Mouse (Mus musculus) urinary bladder, adult 2 months (tissue): ENCODE data around the gene Slc22a4. TPM values are rescaled to one million over a fixed set of nuclear protein-coding genes. Genes with fewer than 3 reads are reported as not detected.
A peak's percentile ranks its signal among the peaks of the same experiment; 100 is the strongest.
"Not testable (repeated sequence)": the region's sequence is repeated elsewhere in the genome, so short reads cannot be mapped to it uniquely, and the experiment has no call there.

Experiments
- DNase-seq: peaks from one replicate; pipeline ENCODE4 v3.0.0; 2022; ENCODE audit warnings: low spot score
- polyA plus RNA-seq: library from polyadenylated mRNA; depleted of rRNA; stranded (reverse); fragments of >200 nt; gene quantifications from 2 replicates; pipeline ENCODE4 v1.2.3, GENCODE M21; 2012

The Slc22a4 gene
- polyA plus RNA-seq, 1 experiment = 2.6 TPM

DNA sequence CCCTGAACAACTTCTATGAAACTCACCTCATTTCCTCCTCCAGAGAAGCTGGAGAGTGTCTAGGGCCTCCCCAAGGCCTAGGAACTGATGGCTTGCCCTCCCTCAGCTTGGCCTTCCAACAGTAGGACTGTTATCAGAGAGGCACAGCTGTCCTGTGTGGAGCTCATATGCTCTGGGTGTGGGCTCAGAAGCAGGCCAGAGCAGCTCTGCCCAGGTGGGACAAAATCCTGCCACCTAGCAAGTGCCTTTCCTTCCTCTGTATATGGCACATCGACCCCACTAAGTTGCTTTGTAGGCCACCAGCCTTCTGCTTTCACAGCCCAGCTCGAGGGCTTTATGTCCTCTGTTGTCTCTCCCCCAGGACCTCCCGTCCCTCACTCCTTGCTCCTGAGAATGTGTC lies 23.2 kb downstream of the Slc22a4 start:
- no peak for DNase-seq

DNA sequence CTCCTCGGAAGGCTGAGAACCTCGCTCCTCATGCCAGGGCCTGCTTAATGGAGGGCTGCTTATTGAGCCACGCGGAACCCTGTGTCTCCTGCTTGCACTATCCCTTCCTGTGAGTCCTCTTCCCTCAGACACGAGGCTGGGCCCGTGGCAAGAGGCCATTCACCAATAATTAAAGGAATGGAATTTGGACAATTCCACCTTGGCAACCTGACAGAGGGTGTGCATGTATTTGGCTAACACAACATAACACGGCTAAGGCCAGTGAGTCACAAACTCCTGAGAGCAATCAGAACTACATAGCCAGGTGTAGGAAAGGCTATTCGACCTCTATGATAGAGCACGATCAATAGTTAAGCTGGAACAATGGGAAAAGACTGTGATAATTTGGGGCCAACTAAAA lies 23.7 kb downstream of the Slc22a4 start:
- no peak for DNase-seq

DNA sequence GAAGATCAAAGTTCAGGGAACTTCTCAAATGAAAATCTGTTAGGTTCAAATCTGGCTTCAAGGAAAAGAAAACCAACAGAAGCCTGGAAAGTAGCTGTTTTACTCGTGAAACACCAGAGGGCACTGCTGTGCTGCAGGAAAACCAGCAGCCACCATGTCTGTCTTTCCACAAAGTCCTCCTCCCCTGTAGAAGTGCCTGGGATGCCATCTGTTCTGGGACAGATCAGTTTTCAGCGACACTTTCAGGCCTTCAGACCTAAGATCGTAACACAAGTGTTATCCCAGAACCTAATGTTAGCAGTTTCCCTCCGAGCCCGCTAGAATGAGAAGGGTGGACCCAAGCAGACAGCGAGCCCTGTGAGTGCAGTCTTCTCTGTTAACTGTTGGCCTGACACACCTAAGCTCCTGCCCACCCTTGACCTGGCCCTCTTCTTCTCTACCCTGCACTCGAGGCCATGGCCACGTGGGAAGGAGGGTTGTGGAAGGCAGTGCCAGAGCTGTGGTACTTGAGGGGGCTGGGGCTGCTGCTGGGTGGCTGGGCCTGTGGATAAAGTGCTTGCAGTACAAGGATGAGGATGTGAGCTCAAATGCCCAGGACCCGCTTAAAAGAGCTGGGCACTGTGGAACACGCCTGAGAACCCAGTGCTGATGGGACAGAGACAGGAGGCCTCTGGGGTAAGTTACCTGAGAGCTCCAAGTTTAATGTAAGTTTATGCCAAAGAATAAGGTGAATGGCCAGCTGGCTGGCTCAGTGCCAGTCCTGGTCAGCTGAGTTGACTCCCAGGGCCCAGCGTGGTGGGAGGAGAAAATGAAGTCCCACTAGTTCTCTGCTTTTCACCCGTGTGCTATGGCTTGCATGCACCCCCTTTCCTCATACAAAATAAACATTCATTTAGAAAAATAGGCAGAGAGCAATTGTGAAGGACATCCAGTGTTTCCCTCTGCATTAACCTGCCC lies 24.9 kb downstream of the Slc22a4 start:
- DNase-seq = not testable (repeated sequence)

DNA sequence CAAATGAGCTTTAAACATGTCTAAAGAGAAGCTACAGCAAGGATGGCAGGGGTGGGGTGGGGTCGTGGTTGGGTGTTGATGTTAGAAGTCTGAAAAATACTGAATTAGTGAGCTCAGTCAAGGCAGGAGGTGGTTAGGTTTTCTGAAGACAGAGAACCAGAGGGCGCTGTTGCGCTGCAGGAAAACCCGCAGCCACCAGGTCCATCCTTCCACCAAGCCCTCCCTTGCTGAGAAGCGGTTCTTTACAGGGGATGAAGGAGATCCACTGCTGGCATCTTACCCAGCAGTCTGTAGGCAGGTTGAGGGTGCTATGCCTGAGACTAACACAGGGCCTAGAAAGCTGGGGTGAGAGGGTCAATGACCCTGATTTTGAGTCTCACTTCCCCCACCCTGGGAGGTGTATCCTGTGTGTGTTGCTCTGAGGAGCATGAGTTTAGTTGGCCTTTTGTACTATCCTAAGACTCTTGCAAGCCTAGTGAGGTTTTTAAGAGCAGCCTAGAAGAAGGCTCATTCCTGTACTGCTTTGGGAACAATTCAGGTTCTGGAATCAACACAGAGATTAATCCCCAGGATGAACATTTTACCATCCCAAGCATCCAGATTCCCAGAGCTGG lies 25.6 kb downstream of the Slc22a4 start:
- no peak for DNase-seq

DNA sequence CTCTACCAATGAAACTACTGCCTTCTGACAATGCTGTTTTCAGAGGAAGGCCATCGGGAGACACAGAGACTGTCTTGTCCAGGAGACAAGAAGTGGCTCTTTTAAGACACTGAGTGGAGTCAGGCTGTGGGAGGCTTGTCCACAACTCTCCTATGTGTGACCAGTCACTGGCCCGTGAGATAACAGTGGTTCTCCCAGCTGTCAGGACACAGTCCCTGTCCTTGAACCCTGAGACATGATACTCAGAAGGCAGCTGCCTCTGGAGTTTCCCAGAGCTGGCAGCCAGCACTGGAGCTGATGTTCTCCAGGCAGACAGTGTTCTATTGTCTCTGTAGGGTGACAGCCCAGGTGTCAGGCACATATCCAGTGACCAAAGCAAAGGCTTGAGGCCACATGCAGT lies 30.2 kb downstream of the Slc22a4 start:
- DNase-seq = no peak

DNA sequence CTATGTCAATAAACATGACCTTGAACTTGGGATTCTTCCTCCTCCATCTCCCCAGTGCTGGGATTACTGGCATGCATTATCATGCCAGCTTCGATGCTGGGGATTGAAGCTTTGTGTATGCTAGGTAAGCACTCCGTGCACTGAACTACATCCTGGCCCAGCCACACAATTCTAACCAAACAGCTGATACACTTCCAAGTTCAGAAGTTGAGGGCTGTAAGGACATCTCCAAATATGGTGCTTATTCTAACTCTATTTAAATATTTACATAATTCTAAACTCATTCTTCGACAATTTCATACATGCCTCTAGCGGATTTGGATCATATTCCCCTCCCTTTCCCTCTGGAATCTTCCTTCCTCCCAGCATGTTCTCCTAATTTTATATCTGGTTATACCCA lies 35.6 kb downstream of the Slc22a4 start:
- DNase-seq = no peak

DNA sequence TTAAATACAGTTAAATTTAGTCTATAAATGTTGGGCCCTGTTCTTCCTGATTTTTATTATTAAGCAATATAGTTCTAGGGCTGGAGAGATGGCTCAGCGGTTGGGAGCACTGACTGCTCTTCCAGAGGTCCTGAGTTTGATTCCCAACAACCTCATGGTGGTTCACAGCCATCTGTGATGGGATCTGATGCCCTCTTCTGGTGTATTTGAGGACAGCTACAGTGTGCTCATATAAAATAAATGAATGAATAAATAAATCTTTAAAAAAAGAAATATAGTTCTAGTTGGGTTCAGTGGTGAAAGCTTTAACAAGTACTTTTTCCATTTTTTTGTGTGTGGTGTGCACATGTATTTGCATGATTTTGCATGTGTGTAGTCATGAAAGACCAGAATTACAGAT lies 38.7 kb downstream of the Slc22a4 start:
- DNase-seq = no peak

DNA sequence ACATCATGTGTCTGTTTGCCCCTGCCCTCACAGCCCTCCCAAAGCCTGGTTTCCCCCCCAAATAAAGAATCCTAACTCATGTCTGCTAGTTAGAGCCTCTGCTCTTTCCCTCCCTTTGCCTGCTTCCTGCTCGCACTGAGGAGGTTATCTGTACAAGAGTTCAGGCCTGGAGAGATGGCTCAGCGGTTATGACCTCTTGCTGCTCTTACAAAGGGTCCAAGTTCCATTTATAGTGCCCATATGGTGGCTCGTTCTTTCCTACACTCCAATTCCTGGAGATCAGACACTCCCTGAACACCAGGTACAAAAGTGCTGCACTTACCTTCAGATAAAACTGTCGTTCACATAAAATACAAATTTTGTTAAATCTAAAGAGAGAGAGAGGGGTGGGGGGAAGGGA lies 39.8 kb downstream of the Slc22a4 start:
- DNase-seq = no peak

DNA sequence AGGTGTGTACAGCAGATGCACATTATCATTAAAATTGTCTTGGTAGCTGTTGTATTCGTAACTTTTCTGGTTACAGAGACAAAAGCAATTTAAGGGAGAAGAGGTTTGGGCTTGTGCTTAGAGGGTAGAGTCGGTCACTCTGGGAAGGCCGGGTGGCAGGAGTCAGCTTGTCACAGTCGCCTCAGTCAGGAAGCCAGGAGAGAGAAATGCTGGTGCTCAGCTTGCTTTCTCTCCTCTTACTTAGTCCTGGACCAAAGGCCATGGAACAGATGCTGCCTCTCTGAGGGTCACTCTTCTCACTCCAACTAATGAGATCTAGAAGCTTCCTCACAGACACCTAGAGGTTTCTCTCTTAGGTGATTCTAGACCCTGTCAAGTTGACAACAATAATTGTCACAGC lies 46.5 kb downstream of the Slc22a4 start:
- DNase-seq = no peak

DNA sequence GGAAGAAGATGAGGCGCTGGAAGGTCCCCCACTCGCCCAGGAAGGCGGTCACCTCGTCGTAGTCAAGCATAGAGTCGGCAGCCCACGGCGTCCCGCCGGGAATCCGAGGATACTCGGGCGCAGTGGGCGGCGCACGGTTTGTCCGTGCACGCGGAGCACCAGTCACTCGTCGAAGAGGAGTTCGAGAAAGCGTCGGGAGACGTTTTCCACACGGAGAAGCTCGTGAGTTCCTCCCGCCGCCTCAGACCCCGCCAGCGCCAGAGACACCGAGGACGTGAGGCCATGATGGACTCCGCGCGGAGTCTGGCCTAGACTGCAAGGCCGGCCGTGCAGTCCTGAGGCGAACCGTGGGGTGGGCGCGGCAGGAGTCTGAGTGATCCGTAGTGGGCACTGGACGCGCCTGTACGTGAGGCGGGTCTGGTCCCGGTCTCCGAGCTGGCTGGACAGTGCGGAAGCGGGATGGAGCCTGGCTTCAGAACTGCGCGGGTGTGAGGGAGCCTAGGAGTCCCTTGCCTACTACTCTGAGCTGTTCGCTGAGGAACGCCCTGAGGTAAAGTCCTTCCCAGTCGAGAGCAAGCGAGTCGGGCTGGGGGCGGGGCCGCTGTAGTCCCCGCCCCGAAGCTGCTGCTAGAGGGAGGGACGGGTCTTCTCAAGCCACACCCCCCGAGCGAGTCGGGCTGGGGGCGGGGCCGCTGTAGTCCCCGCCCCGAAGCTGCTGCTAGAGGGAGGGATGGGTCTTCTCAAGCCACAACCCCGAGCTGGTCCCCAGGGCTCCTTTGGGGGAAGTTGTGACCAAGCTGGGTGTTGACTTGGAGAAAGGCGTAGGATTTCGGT lies 47.9 kb downstream of the Slc22a4 start, which contains the start of gene Slc22a21:
Slc22a21 (minus strand) TSS at position 545 of the 834 bp plus-strand sequence.
- peak; percentile 56 for DNase-seq

DNA sequence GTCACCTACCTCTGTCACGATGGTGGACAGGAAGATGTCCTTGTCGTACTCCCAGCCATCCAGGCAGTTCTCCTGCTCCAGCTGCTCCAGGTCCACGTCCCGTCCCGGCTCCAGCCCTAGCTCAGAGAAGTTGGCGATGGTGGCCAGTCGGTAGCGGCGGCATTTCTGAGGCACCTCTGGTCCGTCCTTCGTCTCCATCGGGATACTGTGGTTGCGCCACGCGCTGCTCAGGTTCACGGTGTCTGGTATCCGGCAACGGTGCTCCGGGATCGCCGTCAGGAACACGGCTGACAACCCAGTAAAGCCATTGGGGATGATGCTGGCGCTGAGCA lies 48.5 kb downstream of the Slc22a4 start:
- DNase-seq = peak; percentile 42

DNA sequence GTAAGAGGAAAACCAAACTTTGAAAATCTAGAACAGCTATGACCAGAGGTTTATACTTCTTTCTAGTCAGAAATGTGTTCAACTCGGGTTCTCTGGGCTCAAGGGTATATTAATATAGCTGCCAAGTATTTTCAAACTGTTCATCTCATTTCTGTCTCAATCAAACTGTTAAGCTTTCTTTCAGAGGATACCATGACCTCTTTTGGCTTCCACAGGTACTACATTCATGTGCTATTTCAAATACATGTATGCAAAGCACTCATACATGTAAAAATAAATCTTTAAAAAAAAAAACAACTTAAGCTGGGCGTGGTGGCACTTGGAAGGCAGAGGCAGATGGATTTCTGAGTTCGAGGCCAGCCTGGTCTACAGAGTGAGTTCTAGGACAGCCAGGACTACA lies 50.2 kb downstream of the Slc22a4 start:
- DNase-seq = no peak

DNA sequence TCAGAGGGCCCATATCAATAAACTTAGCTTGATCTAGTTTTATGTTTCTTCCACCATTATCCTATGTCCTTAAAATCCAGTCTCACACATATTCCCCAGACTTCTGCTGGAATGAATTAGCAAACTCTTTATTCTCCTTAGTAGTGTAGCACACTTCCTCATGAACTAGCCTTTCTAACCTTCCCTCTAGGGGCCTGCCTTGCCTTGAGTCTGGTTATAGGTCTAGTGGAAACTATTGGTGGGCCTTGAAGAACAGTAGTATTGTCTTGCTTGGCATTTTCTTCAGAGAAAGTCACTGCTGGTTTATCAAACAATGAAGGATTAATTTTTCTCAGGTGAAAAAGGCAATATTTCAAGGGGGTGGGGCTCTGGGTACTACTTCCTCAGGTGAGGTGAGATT lies 52.3 kb downstream of the Slc22a4 start:
- DNase-seq = no peak

DNA sequence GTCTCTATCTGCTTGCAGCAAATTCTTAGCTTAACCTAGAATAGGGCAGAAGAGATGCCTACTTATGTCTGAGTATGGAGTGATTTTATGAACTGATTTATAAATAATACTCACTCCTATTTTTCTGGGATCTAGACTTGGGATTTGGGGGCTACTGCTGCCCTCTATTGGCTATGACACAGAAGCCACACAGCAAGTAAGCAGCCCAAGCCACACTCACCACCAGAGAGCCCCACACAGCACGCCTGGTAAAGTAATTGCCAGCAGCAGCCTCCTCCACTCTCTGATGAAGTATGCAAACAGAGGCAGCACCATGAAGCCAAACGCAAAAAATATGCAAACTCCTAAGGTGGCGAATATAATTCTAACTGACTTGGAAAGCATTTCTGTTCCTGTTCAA lies 68.9 kb downstream of the Slc22a4 start:
- DNase-seq = no peak

DNA sequence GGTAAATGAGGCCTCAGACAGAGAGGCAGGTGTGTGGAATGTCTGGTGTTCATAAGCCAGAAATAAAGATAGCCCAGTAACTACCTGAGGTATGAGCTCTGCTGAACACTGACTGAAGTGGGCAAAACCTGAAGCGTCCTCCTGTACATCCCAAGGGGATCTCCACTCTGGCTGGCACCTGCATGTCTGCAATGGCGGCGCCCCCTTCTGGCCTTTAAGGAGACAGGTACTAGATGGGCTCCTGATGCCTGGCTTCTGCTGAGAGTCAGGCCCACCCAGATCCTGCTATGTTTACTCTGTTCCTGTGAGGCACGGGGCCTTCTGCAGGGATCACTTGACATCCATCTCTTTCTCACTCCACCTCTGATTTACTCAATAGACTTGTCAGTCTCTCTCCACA lies 69.7 kb downstream of the Slc22a4 start:
- not testable (repeated sequence) for DNase-seq

DNA sequence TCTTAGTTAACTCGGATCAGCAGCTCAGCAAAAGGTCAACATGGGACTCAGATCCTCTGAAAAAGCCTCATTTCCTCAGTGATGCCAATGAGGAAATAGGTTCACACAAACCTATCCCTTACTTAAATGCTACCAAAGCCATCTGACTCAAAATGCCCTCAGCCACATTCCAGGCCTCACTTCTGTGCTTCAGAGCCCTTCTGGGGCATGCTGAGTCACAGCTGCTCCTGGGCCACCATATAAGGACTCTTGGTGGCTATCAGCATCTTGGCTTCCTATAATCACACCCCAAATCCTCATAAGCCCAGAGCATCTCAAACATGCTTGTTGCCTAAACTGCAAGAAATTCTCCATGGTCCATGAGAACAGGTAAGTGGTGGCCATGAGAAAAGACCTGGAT lies 71.3 kb downstream of the Slc22a4 start:
- DNase-seq = no peak

DNA sequence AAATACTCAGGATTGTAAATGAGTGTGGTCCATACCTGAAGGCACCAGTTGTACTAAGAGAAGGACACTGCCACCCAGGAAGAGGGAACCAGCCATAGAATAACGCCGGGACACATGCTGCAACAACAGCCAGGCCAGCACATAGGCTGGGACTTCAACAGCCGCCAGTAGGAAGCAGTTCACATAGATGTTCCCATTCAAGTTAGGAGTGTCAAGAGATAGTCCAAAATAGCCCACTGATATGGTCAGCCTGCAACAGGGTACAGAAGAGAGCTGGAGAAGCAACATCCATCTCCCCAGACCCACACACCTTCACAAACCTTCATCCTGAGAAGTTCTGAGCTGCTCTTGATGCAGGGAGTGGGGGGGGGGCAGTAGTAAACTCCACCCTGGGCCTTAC lies 73.2 kb downstream of the Slc22a4 start:
- DNase-seq = no peak

DNA sequence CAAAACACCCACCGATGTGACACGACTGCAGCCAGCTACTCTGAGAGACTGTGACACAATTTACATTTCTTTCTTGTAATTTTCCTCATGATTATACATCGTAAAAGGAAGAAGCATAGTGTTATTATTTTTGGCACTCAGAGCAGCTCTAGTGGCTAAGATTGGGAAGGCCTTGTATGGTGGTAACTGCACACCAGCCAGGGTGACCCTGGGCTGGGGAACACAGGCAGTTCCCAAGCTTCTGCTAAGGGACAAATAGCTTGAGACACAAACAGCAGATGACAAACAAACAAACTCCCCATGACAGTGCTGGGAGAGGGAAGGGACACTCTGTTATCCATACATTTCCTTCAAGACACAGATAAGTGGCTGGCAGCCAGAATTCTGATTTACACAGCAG lies 77.8 kb downstream of the Slc22a4 start:
- not testable (repeated sequence) for DNase-seq
